Mouse (Mus musculus): ENCODE results near the gene Galnt10.

DNA sequence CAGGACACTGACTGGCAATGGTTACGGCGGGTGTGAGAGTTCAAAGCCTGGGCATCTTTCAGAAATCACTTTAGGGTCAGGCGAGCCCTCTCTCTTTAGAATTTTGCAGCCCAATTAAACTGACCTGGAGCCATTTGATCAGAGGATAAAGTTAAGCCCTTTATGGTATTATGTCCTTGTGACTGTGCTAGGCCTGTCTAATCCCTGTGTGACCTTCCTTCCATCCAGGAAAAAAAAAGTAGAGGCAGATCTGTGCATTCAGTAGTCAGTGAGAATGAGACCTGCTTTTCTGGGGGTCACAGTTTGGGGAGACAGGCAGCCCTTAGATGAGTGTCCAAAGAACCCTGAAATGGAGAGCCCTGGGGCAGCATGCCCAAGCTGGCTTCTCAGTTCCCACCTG lies 71.5 kb downstream of the Galnt10 start:
- TF ChIP-seq CTCF (IDR thresholded peaks at IDR 0.05) (no peak), EP300 (IDR thresholded peaks at IDR 0.05; ENCODE audit: insufficient read depth, low read depth, low read length) (no peak), POLR2A (IDR thresholded peaks at IDR 0.05; ENCODE audit: insufficient read depth, low read depth, low read length) (no peak)

Measured in heart, adult 2 months (tissue).